Mouse (Mus musculus): ENCODE results near the gene Siae. TPM values are rescaled to one million over a fixed set of nuclear protein-coding genes. Genes with fewer than 3 reads are reported as not detected.

The Siae gene
- total and polyA plus RNA-seq, 2 experiments from 2014 or later, result 14.9 to 15.8 TPM

DNA sequence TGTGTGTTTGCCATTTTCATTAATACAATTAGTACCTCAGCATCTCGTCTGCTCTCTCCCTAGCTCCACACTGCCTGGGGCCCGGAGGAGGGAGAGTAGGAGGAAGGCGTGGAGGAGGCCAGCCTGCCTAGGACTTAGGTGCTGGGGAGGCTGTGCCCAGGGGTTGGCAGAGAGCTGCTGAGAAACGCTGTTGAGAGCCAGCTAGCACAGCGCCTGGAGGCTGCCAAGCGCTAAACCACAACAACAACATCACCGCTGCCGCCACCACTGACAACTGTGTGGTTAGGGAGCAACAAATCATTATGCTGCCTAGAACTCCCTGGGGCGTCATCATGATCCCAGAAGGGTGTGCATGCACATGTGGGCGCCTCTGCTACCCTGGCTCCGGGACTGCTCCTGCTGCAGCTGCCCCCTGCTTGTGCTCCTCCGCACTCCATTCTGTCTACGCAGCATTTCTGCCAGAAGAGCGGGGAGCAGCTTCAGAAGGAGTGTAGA is 21.0 kb downstream of the Siae start:
- peak; percentile 69; the same call in 1 of the 2 replicates for ATAC-seq (ENCODE audit: low FRiP score)
- H3K4me2 ChIP-seq (ENCODE audit: low read depth, low read length, poor library complexity, severe bottlenecking), result peak overlapping the region; percentile 33; the same call in 1 of the 2 replicates
- H3K4me3 ChIP-seq (ENCODE audit: low read depth, low read length), result no peak overlapping the region
- peak; percentile 24 for DNase-seq (ENCODE audit: low spot score)
- H3K9ac ChIP-seq (replicated peaks; ENCODE audit: low read length, poor library complexity, severe bottlenecking), result peak overlapping the region; percentile 33; the same call in 1 of the 2 replicates
- H3K27ac ChIP-seq (ENCODE audit: low read depth, low read length), result peak overlapping the region; percentile 77
- no peaks in the 10 kb centered on the region for H3K9me3 ChIP-seq (ENCODE audit: low read length)
- H3K4me1 ChIP-seq (ENCODE audit: insufficient read depth, low read length), result 0 out of 2 replicates have a peak, but pooled peaks cover 5% of the 10 kb centered on the region
- no peaks in the 10 kb centered on the region for H3K36me3 ChIP-seq (ENCODE audit: insufficient read depth, low read length)
- TF ChIP-seq CTCF (IDR thresholded peaks at IDR 0.05), result no peak
- WGBS, result 34% methylated on average over 14 of the region's 14 CpGs
- no peaks in the 10 kb centered on the region for H3K27me3 ChIP-seq (ENCODE audit: insufficient read depth, low read length)

GRCm38 (mm10) chr9:37583594-37583993 is 28.1 kb downstream of the Siae start:
- Histone ChIP-seq H3K4me3 (ENCODE audit: low read depth, low read length) (no peak overlapping the region), H3K9ac (replicated peaks; ENCODE audit: low read length, poor library complexity, severe bottlenecking) (no peak overlapping the region), H3K27me3 (ENCODE audit: insufficient read depth, low read length) (no peaks in the 10 kb centered on the region), H3K27ac (ENCODE audit: low read depth, low read length) (no peak overlapping the region), H3K4me1 (ENCODE audit: insufficient read depth, low read length) (no peaks in the 10 kb centered on the region), H3K4me2 (ENCODE audit: low read depth, low read length, poor library complexity, severe bottlenecking) (no peak overlapping the region), H3K9me3 (ENCODE audit: low read length) (no peaks in the 10 kb centered on the region), H3K36me3 (ENCODE audit: insufficient read depth, low read length) (no peaks in the 10 kb centered on the region)
- DNase-seq (ENCODE audit: low spot score) (no peak), ATAC-seq (ENCODE audit: low FRiP score) (no peak)
- no peak for TF ChIP-seq CTCF (IDR thresholded peaks at IDR 0.05)
- WGBS, result 82% methylated on average over 5 of the region's 5 CpGs

GRCm38 (mm10) chr9:37586718-37587117 is 31.2 kb downstream of the Siae start:
- 67% methylated on average over 4 of the region's 4 CpGs for WGBS
- Histone ChIP-seq H3K27ac (ENCODE audit: low read depth, low read length) (no peak overlapping the region; the same call in 1 of the 2 replicates), H3K4me1 (ENCODE audit: insufficient read depth, low read length) (no peaks in the 10 kb centered on the region), H3K9me3 (ENCODE audit: low read length) (no peaks in the 10 kb centered on the region), H3K27me3 (ENCODE audit: insufficient read depth, low read length) (no peaks in the 10 kb centered on the region), H3K9ac (replicated peaks; ENCODE audit: low read length, poor library complexity, severe bottlenecking) (no peak overlapping the region), H3K4me2 (ENCODE audit: low read depth, low read length, poor library complexity, severe bottlenecking) (no peak overlapping the region), H3K36me3 (ENCODE audit: insufficient read depth, low read length) (no peaks in the 10 kb centered on the region), H3K4me3 (ENCODE audit: low read depth, low read length) (no peak overlapping the region)
- ATAC-seq (ENCODE audit: low FRiP score) (no peak), DNase-seq (ENCODE audit: low spot score) (peak; percentile 40)
- TF ChIP-seq CTCF (IDR thresholded peaks at IDR 0.05), result no peak

DNA sequence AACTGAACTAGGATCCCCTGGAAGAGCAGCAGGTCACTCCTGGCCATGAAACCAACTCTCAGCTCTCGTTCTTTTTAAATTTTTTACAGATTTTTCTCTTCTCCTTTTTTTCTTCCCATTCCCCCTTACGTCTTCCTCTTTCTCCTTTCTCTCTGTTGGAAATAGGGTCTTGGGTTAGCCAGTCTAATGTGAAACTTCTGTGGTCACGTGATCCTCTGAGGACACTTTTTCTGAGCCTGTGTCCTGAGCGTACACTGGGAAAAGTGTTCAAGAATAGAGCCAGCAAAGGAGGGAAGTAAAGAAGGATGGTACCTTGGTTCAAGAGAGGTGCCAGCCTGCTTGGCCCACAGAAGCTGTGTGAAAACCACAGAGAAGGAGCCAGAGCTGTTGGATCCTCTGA is 34.9 kb downstream of the Siae start:
- ATAC-seq (ENCODE audit: low FRiP score) (no peak), DNase-seq (ENCODE audit: low spot score) (no peak)
- no peaks in the 10 kb centered on the region for H3K4me1 ChIP-seq (ENCODE audit: insufficient read depth, low read length)
- H3K36me3 ChIP-seq (ENCODE audit: insufficient read depth, low read length), result no peaks in the 10 kb centered on the region
- 86% methylated on average over 4 of the region's 4 CpGs for WGBS
- H3K4me2 ChIP-seq (ENCODE audit: low read depth, low read length, poor library complexity, severe bottlenecking), result no peak overlapping the region
- no peak overlapping the region for H3K9ac ChIP-seq (replicated peaks; ENCODE audit: low read length, poor library complexity, severe bottlenecking)
- TF ChIP-seq CTCF (IDR thresholded peaks at IDR 0.05), result no peak
- no peak overlapping the region for H3K27ac ChIP-seq (ENCODE audit: low read depth, low read length)
- H3K9me3 ChIP-seq (ENCODE audit: low read length), result no peaks in the 10 kb centered on the region
- no peak overlapping the region for H3K4me3 ChIP-seq (ENCODE audit: low read depth, low read length)
- H3K27me3 ChIP-seq (ENCODE audit: insufficient read depth, low read length), result no peaks in the 10 kb centered on the region

DNA sequence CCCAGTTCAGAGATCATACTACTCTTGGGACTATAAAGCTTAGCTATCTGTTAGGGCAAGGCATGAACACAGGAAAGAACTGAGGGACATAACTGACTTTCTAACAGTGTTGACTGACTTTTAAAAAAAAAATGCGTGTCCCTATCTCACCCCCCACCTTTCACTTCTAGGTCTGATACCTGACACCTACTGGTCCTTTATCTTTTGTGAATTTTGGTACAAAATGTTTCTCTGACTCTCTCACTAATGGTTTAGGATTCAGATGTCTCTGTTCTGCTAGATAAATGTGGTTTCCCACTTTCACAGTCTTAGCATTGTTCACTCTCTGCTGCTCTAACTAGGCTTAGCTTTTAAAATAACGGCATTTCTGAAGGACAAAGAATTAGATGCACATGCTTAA is 36.5 kb downstream of the Siae start:
- Histone ChIP-seq H3K4me2 (ENCODE audit: low read depth, low read length, poor library complexity, severe bottlenecking) (no peak overlapping the region), H3K9ac (replicated peaks; ENCODE audit: low read length, poor library complexity, severe bottlenecking) (no peak overlapping the region), H3K9me3 (ENCODE audit: low read length) (no peaks in the 10 kb centered on the region), H3K27me3 (ENCODE audit: insufficient read depth, low read length) (no peaks in the 10 kb centered on the region), H3K4me1 (ENCODE audit: insufficient read depth, low read length) (no peaks in the 10 kb centered on the region), H3K27ac (ENCODE audit: low read depth, low read length) (no peak overlapping the region), H3K4me3 (ENCODE audit: low read depth, low read length) (no peak overlapping the region), H3K36me3 (ENCODE audit: insufficient read depth, low read length) (no peaks in the 10 kb centered on the region)
- DNase-seq (ENCODE audit: low spot score), result no peak
- ATAC-seq (ENCODE audit: low FRiP score), result no peak
- TF ChIP-seq CTCF (IDR thresholded peaks at IDR 0.05), result no peak
- 73% methylated on average over 2 of the region's 2 CpGs for WGBS

DNA sequence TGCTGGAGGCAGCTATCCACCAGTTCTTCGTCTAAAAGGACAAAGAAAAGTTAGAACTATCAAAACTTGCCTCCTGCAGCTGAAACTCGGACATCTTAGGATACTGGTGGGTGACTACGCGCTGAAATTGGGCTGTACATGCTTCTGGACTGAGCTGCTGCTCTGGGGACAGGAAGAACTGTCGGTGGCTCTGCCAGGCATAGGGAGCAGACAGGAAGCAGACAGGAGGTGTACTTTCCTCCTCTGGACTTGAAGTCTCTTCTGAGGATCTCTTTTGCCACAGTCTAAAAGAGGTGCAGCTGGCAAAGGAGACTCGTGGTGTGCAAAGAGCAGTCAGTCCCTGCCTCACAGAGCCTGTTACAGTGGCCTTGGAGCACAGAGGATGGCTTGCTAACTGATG is 37.1 kb downstream of the Siae start:
- ATAC-seq (ENCODE audit: low FRiP score), result no peak
- no peak for TF ChIP-seq CTCF (IDR thresholded peaks at IDR 0.05)
- 58% methylated on average over 6 of the region's 6 CpGs for WGBS

More for the DNA sequence above, 37.1 kb downstream of the Siae start:
- no peak overlapping the region for H3K4me2 ChIP-seq (ENCODE audit: low read depth, low read length, poor library complexity, severe bottlenecking)
- no peaks in the 10 kb centered on the region for H3K9me3 ChIP-seq (ENCODE audit: low read length)
- no peak overlapping the region for H3K9ac ChIP-seq (replicated peaks; ENCODE audit: low read length, poor library complexity, severe bottlenecking)
- no peaks in the 10 kb centered on the region for H3K4me1 ChIP-seq (ENCODE audit: insufficient read depth, low read length)
- H3K27ac ChIP-seq (ENCODE audit: low read depth, low read length), result no peak overlapping the region
- no peaks in the 10 kb centered on the region for H3K27me3 ChIP-seq (ENCODE audit: insufficient read depth, low read length)
- H3K4me3 ChIP-seq (ENCODE audit: low read depth, low read length), result no peak overlapping the region
- H3K36me3 ChIP-seq (ENCODE audit: insufficient read depth, low read length), result no peaks in the 10 kb centered on the region
- DNase-seq (ENCODE audit: low spot score), result no peak

Measured in midbrain, postnatal 0 days (tissue).